Mouse (Mus musculus): ENCODE results near the gene Grin3b.
A peak's percentile ranks its signal among the peaks of the same experiment; 100 is the strongest.

Grin3b gene

GRCm38 (mm10) chr10:79989272-79989786 is 18.8 kb downstream of the Grin3b start:
- no peak for DNase-seq

- DNase-seq: no peak
Measured at GRCm38 (mm10) chr10:79989870-79990269, 19.4 kb downstream of the Grin3b start.

GRCm38 (mm10) chr10:79991099-79991498 is 20.6 kb downstream of the Grin3b start:
- no peak for DNase-seq

- peak in 1 of 2 experiments; percentile 27 for DNase-seq
Measured at GRCm38 (mm10) chr10:79991548-79991947, 21.0 kb downstream of the Grin3b start.

- peak in 1 of 2 experiments; percentile 55 for DNase-seq
Measured at GRCm38 (mm10) chr10:79994397-79995115, 24.0 kb downstream of the Grin3b start.

GRCm38 (mm10) chr10:79995636-79996035 is 25.1 kb downstream of the Grin3b start:
- DNase-seq: no peak

- DNase-seq: peak; percentile 98 to 100
Measured at GRCm38 (mm10) chr10:79996272-79997033, 25.9 kb downstream of the Grin3b start, which contains the start of gene Abca7. TSS of gene Abca7 (plus strand) at chr10:79996494.

GRCm38 (mm10) chr10:79997034-79997760 is 26.7 kb downstream of the Grin3b start:
- peak; percentile 86 to 87 for DNase-seq

- DNase-seq: peak; percentile 70 to 80
Measured at GRCm38 (mm10) chr10:79997819-79998218, 27.3 kb downstream of the Grin3b start.

GRCm38 (mm10) chr10:80001945-80002344 is 31.4 kb downstream of the Grin3b start:
- DNase-seq: no peak

GRCm38 (mm10) chr10:80002829-80003228 is 32.3 kb downstream of the Grin3b start:
- peak in 1 of 2 experiments; percentile 33 for DNase-seq

- no peak for DNase-seq
Measured at GRCm38 (mm10) chr10:80003374-80004232, 33.1 kb downstream of the Grin3b start.

GRCm38 (mm10) chr10:80004233-80004705 is 33.8 kb downstream of the Grin3b start:
- DNase-seq: no peak

- DNase-seq: no peak
Measured at GRCm38 (mm10) chr10:80011740-80012139, 41.2 kb downstream of the Grin3b start.

- no peak for DNase-seq
Measured at GRCm38 (mm10) chr10:80013609-80014008, 43.1 kb downstream of the Grin3b start.

GRCm38 (mm10) chr10:80014484-80015290 is 44.2 kb downstream of the Grin3b start:
- DNase-seq: no peak

GRCm38 (mm10) chr10:80015583-80015982 is 45.1 kb downstream of the Grin3b start:
- DNase-seq: no peak

GRCm38 (mm10) chr10:80016511-80016910 is 46.0 kb downstream of the Grin3b start, which contains the start of gene Arhgap45:
TSS of gene Arhgap45 (plus strand) at chr10:80016653.
- DNase-seq: no peak

- DNase-seq: no peak
Measured at GRCm38 (mm10) chr10:80016931-80017330, 46.4 kb downstream of the Grin3b start.

- no peak for DNase-seq
Measured at GRCm38 (mm10) chr10:80017361-80017760, 46.8 kb downstream of the Grin3b start.

- no peak for DNase-seq
Measured at GRCm38 (mm10) chr10:80017771-80018170, 47.3 kb downstream of the Grin3b start.

Measured in cerebellum, postnatal 25 days (tissue).